Mouse (Mus musculus): Measurements from ENCODE around the gene Ube2l6. TPM values are rescaled to one million over a fixed set of nuclear protein-coding genes. Genes with fewer than 3 reads are reported as not detected.

Ube2l6 gene
- polyA plus RNA-seq, 1 experiment from 2014 or later: 39.1 TPM

- WGBS: 4% methylated on average over 17 of the region's 17 CpGs
- DNase-seq: peak; percentile 33
These were observed 42.3 kb downstream of the Ube2l6 start for GRCm38 (mm10) chr2:84840748-84841563.

GRCm38 (mm10) chr2:84841905-84842304, 43.3 kb downstream of the Ube2l6 start:
- ATAC-seq (ENCODE audit: insufficient read depth) (no peak), DNase-seq (no peak)
- H3K36me3 ChIP-seq (ENCODE audit: insufficient read depth): peaks cover 18% of the 10 kb centered on the region
- no peak for TF ChIP-seq CTCF (IDR thresholded peaks at IDR 0.05; ENCODE audit: low read depth)
- H3K9me3 ChIP-seq (ENCODE audit: low read depth, low read length): no peaks in the 10 kb centered on the region
- H3K4me2 ChIP-seq: peak overlapping the region; percentile 84
- H3K4me1 ChIP-seq (ENCODE audit: insufficient read depth): peaks cover 13% of the 10 kb centered on the region
- no peak overlapping the region for H3K27ac ChIP-seq (ENCODE audit: low read depth)
- H3K27me3 ChIP-seq (ENCODE audit: insufficient read depth, low read length): peaks cover 9% of the 10 kb centered on the region; the same call in 1 of the 2 replicates
- peak overlapping the region; percentile 66 for H3K4me3 ChIP-seq (ENCODE audit: low read depth, low read length)
- H3K9ac ChIP-seq: peak overlapping the region; percentile 84

More at GRCm38 (mm10) chr2:84840748-84841563, 42.3 kb downstream of the Ube2l6 start:
- Histone ChIP-seq H3K9me3 (ENCODE audit: low read depth, low read length) (no peaks in the 10 kb centered on the region), H3K9ac (peak overlapping the region; percentile 84), H3K4me2 (peak overlapping the region; percentile 84), H3K27ac (ENCODE audit: low read depth) (peak overlapping the region; percentile 94), H3K36me3 (ENCODE audit: insufficient read depth) (peaks cover 9% of the 10 kb centered on the region), H3K27me3 (ENCODE audit: insufficient read depth, low read length) (peaks cover 9% of the 10 kb centered on the region; the same call in 1 of the 2 replicates), H3K4me1 (ENCODE audit: insufficient read depth) (peaks cover 13% of the 10 kb centered on the region), H3K4me3 (ENCODE audit: low read depth, low read length) (peak overlapping the region; percentile 66)
- ATAC-seq (ENCODE audit: insufficient read depth): no peak
- no peak for TF ChIP-seq CTCF (IDR thresholded peaks at IDR 0.05; ENCODE audit: low read depth)

GRCm38 (mm10) chr2:84843654-84844053, 45.0 kb downstream of the Ube2l6 start:
- Histone ChIP-seq H3K4me2 (peak overlapping the region; percentile 29; the same call in 1 of the 2 replicates), H3K36me3 (ENCODE audit: insufficient read depth) (peaks cover 30% of the 10 kb centered on the region), H3K9me3 (ENCODE audit: low read depth, low read length) (no peaks in the 10 kb centered on the region), H3K4me3 (ENCODE audit: low read depth, low read length) (no peak overlapping the region), H3K4me1 (ENCODE audit: insufficient read depth) (peaks cover 13% of the 10 kb centered on the region), H3K9ac (no peak overlapping the region; the same call in 1 of the 2 replicates), H3K27ac (ENCODE audit: low read depth) (no peak overlapping the region), H3K27me3 (ENCODE audit: insufficient read depth, low read length) (0 out of 2 replicates have a peak, but pooled peaks cover 3% of the 10 kb centered on the region)
- ATAC-seq (ENCODE audit: insufficient read depth): no peak
- DNase-seq: no peak
- no peak for TF ChIP-seq CTCF (IDR thresholded peaks at IDR 0.05; ENCODE audit: low read depth)
- WGBS: 72% methylated on average over 6 of the region's 6 CpGs

GRCm38 (mm10) chr2:84845226-84845625, 46.6 kb downstream of the Ube2l6 start:
- no peak for DNase-seq

GRCm38 (mm10) chr2:84850407-84851129, 51.9 kb downstream of the Ube2l6 start:
- Histone ChIP-seq H3K4me2 (peak overlapping the region; percentile 29), H3K9me3 (ENCODE audit: low read depth, low read length) (no peaks in the 10 kb centered on the region), H3K27me3 (ENCODE audit: insufficient read depth, low read length) (no peaks in the 10 kb centered on the region), H3K36me3 (ENCODE audit: insufficient read depth) (peaks cover 84% of the 10 kb centered on the region), H3K4me1 (ENCODE audit: insufficient read depth) (no peaks in the 10 kb centered on the region), H3K9ac (no peak overlapping the region), H3K27ac (ENCODE audit: low read depth) (no peak overlapping the region), H3K4me3 (ENCODE audit: low read depth, low read length) (no peak overlapping the region)
- WGBS: 45% methylated on average over 7 of the region's 7 CpGs
- ATAC-seq (ENCODE audit: insufficient read depth) (peak; percentile 66), DNase-seq (no peak)
- TF ChIP-seq CTCF (IDR thresholded peaks at IDR 0.05; ENCODE audit: low read depth): no peak

More at GRCm38 (mm10) chr2:84845226-84845625, 46.6 kb downstream of the Ube2l6 start:
- Histone ChIP-seq H3K36me3 (ENCODE audit: insufficient read depth) (peaks cover 46% of the 10 kb centered on the region), H3K9ac (no peak overlapping the region), H3K4me2 (no peak overlapping the region), H3K4me3 (ENCODE audit: low read depth, low read length) (no peak overlapping the region), H3K4me1 (ENCODE audit: insufficient read depth) (peaks cover 10% of the 10 kb centered on the region), H3K27ac (ENCODE audit: low read depth) (no peak overlapping the region), H3K9me3 (ENCODE audit: low read depth, low read length) (no peaks in the 10 kb centered on the region), H3K27me3 (ENCODE audit: insufficient read depth, low read length) (no peaks in the 10 kb centered on the region)
- no peak for TF ChIP-seq CTCF (IDR thresholded peaks at IDR 0.05; ENCODE audit: low read depth)
- WGBS: 71% methylated on average over 1 of the region's 1 CpGs
- ATAC-seq (ENCODE audit: insufficient read depth): no peak

- peak; percentile 83 for ATAC-seq (ENCODE audit: insufficient read depth)
- no peak for TF ChIP-seq CTCF (IDR thresholded peaks at IDR 0.05; ENCODE audit: low read depth)
- H3K4me3 ChIP-seq (ENCODE audit: low read depth, low read length): no peak overlapping the region
- no peaks in the 10 kb centered on the region for H3K4me1 ChIP-seq (ENCODE audit: insufficient read depth)
- H3K36me3 ChIP-seq (ENCODE audit: insufficient read depth): peaks cover 78% of the 10 kb centered on the region
- H3K27me3 ChIP-seq (ENCODE audit: insufficient read depth, low read length): no peaks in the 10 kb centered on the region
- H3K27ac ChIP-seq (ENCODE audit: low read depth): no peak overlapping the region
- H3K4me2 ChIP-seq: peak overlapping the region; percentile 29
- H3K9ac ChIP-seq: no peak overlapping the region
- DNase-seq: peak; percentile 84
- WGBS: 31% methylated on average over 23 of the region's 23 CpGs
- no peaks in the 10 kb centered on the region for H3K9me3 ChIP-seq (ENCODE audit: low read depth, low read length)
These were observed 52.8 kb downstream of the Ube2l6 start for GRCm38 (mm10) chr2:84851130-84852040.

Data from lung, embryonic 14.5 days (tissue).